Mouse (Mus musculus) heart, postnatal 10 days (tissue): ENCODE measurements at regions not wholly inside any gene's neighbourhood (a gene's known extent, or its start where the extent isn't known, plus 50 kb on each side); places are given as distances from the start of the nearest gene placed in this dataset.

Experiments used
- DNase-seq, 2 experiments: peaks; one replicate each; pipeline ENCODE4 v3.0.0; 2021
- intact Hi-C: fragments of 180-260 bp; cut with DNase I; formaldehyde crosslinking; loops from one replicate; pipeline ENCODE4 v1.15.1; 2025

- intact Hi-C loops, result loop anchor here (2.0 to 5.0 kb wide), 4 partner anchors 51 to 242 kb away; no protein-coding TSS in a partner anchor
- peak; percentile 32 to 51 for DNase-seq
Observed at GRCm38 (mm10) chr10:99409744-99410143, 146.7 kb downstream of the Dusp6 start.

GRCm38 (mm10) chr10:99410754-99411153 lies 147.7 kb downstream of the Dusp6 start:
- intact Hi-C loops, result loop anchor here (2.0 to 5.0 kb wide), 3 partner anchors 50 to 243 kb away; no protein-coding TSS in a partner anchor
- peak; percentile 41 to 42 for DNase-seq

GRCm38 (mm10) chr10:99413455-99413854 lies 150.4 kb downstream of the Dusp6 start:
- no peak for DNase-seq
- intact Hi-C loops, result loop anchor here (5.0 kb wide), 2 partner anchors 159 to 246 kb away; no protein-coding TSS in a partner anchor

DNA sequence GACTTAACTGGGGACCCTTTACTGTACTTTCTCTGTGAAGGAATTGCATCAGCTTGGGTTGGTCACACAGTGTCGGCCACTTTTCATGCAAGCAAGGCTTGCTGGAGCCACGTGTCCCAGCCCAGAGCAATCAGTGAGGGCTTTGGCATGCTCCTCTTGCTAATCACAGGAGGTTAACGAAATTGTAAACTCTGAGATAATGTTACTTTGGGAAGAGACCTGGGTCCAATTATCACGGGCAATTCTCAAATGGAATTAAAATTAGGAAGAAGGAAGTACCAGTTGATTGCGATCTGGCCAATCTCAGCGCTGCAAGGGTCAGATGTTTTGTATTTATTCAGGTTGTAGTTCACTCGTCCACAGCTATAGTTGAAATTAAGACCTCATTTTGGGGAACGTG lies 153.2 kb downstream of the Dusp6 start:
- intact Hi-C loops, result no loop called here
- no peak for DNase-seq

DNA sequence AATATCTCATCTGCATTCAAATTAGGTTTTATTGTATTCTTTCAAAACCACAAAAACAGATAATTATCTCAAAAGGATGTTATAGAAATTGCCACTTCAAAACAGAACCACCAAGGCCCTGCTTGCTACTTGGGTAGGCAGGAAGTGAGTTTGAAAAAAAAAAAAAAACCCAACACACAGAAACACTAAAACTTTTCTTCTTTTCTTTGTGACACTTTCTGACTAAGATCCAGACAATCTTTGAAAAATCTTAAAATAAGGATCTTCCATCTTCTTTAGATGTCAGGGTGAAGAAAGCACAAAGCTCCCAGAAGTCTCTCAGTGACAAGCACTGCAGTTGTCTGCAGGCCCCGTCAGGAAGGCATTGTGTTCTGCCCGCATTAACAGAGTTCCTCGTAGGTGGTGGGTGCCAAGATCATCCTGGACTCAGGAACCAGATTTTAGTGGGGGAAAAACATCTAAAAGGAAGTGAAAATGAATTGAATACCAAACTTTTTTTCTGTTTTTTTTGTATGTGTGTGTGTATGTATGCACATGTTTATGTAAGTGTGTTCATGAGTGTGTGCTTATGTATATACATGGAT lies 154.0 kb downstream of the Dusp6 start:
- intact Hi-C loops, result no loop called here
- no peak for DNase-seq

DNA sequence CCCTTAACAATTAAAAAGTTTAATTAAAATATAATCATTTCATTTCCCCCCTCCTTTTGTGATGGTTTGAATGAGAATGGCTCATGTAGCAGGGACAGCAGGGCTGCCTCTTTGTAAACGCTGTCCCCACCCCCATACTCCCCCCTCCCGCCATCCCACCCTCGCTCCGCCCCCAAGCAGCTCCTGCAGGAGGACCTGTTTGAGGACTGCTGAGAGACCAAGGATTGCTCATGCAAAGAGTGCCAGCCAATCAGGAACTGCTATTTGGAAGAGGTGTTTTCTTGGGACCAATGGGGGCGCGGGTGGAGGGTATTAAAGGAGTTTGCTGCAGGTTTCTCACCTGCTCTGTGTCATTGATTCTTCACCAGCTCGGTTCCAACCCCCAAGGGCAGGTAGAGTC lies 154.6 kb downstream of the Dusp6 start:
- intact Hi-C loops, result no loop called here
- no peak for DNase-seq

DNA sequence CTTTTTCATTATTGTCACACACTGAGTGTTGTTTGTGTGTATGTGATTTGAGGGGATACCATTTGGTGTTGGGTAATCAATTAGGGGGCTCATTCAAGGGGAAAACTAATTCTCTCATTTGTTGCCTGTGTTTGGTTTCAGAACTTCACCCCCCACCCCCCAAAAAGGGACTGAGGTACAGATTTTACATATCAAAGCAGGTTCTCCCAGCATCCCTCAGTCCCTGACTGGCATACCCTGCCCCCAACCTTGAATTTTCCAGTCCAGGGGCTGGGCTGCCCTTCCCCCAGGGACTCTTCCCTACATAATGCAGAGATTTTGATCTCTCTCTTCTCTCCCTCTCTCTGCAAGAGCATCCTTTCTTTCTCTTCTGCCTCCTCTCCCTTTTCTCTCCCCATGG lies 155.5 kb downstream of the Dusp6 start:
- no peak for DNase-seq
- intact Hi-C loops, result no loop called here

- DNase-seq, result no peak
- intact Hi-C loops, result no loop called here
Observed at GRCm38 (mm10) chr10:99419532-99419931, 156.5 kb downstream of the Dusp6 start.

GRCm38 (mm10) chr10:99423406-99423805 lies 160.4 kb downstream of the Dusp6 start:
- intact Hi-C loops, result no loop called here
- DNase-seq, result no peak

GRCm38 (mm10) chr10:99425265-99425664 lies 162.2 kb downstream of the Dusp6 start:
- DNase-seq, result no peak
- intact Hi-C loops, result no loop called here

DNA sequence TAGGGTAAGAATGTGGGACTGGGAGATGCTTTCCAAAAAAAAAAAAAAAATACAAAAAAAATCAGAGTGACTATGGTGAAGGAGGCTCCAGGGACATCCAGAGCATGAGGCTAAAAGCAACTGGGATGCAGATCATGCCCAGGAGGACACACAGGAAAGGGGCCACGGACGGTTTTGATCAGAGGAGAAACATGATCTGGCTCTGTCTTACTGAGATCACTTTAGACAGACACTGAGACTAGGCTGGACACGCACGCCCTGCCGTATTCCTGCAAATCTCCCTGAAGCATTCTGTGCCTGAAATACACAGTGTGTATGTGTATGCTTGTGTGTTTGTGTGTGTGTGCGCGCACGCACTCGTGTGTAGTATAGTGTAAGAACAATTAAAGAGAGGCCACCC lies 167.1 kb downstream of the Dusp6 start:
- DNase-seq, result no peak
- intact Hi-C loops, result no loop called here

DNA sequence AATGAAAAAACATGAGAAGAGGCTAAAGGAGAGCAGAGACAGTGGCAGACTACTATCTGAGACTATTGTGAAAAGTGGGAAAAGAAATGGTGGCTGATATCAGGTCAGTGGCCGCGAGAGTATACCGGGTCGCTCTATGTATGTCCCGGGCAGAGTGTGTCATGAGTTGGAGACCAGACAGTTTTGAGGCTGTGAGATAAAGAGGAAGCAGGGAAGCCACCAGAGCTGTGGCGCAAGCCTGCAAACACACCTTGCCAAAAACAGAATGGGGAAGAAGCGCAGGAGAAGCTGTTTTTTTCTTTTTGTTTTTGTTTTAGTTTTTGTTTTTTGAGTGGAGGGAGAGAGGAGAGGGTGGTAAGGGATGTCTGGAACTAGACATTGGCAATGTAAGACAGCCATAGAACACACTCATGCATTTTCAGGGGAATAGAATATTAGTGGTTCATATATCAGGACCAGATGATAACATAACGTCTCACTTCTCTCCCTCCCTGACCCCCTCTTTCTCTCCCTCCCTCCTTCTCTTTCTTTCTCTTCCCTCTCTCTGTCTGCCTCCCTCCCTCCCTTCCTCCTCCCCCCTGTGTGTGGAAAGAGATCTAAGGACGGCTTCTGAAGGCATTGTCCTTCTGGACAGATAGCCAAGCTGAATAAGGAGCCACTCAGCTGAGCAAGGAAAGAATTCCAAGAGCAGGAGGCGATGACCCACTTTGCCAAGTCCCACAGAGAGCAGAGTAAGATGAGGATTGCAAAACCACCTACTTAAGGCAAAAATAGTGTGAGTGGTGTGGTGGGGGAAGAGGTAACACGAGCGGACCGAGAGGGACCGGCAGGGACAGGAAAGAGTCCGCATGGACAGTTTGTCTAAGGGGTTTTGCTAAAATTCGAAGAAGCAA lies 167.9 kb downstream of the Dusp6 start:
- no peak for DNase-seq
- intact Hi-C loops, result no loop called here

GRCm38 (mm10) chr10:99437060-99437459 lies 174.0 kb downstream of the Dusp6 start:
- DNase-seq, result no peak
- intact Hi-C loops, result no loop called here

GRCm38 (mm10) chr10:99440169-99440568 lies 177.1 kb downstream of the Dusp6 start:
- DNase-seq, result no peak
- intact Hi-C loops, result no loop called here

DNA sequence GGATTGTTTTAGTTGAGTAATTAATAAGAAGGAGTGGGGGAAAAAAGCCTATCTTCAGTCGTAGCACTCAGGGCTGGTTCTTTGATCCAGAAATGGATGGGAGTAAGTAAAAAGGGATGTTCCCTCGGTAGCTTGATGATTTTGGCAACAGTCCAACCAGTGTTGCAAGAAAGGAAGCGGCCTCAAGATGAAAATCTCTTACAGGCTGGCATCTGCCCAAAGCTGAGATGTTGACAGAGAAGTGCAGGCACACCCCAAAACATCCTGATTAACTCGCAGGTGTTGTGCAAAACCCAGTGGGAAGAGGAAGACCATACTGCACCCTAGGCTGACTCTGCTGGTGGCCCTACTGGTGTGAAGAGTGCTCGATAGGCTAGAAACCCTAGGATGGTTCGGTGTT lies 178.0 kb downstream of the Dusp6 start:
- intact Hi-C loops, result no loop called here
- peak; percentile 79 to 80 for DNase-seq

DNA sequence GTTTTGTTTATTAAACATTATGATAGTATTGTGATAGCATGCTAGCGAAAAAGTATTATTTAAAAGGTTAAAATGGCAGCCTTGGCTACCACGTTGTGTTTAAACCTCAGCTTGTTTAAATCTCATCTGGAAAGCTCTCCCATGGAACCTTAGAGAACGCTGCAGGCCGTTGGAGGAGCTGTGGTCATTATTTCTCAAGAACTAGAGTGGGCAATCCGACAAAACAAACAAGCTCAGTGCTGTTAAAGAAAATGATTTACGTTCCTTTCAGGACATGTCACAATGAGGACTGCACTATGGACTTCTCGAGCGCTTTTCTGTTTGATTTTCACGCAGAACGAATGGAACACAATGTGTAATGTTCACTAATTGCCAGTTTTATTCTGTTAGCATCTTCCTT lies 178.9 kb downstream of the Dusp6 start:
- DNase-seq, result no peak
- intact Hi-C loops, result no loop called here

DNA sequence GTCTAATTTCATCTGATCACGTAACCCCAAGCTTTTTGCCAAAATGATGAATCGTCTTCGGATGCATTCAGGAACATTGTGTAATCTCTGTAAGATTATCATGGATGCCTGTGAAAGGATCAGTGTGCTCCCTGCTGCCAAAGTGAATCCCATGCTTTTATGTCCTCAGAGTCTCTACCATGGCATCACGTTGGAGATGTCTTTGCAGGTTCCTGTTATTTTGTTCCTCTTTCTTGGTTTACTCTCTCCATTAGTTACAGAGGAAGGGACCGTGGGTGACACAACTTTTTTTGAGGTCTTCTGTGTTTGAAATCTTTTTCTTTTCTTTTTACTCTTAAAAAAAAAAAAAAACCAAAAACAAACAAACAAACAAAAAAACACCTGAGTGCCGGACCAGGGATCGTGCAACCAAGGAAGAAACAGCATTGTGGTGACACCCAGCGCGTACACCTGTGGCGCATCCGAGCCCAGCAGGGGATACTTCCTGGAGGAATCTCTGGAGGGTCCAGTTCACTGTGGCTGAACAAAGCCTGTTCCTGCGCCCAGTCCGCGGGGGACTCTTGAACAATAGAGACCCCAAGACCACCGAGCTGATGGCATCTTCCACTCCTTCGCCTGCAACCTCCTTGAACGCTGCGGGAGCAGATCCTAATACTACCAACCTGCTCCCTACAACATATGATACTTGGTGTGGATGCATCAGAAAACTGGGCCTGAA lies 180.6 kb downstream of the Dusp6 start:
- DNase-seq, result no peak
- intact Hi-C loops, result no loop called here

- intact Hi-C loops, result no loop called here
- no peak for DNase-seq
Observed at GRCm38 (mm10) chr10:99450714-99451625, 187.9 kb downstream of the Dusp6 start.

DNA sequence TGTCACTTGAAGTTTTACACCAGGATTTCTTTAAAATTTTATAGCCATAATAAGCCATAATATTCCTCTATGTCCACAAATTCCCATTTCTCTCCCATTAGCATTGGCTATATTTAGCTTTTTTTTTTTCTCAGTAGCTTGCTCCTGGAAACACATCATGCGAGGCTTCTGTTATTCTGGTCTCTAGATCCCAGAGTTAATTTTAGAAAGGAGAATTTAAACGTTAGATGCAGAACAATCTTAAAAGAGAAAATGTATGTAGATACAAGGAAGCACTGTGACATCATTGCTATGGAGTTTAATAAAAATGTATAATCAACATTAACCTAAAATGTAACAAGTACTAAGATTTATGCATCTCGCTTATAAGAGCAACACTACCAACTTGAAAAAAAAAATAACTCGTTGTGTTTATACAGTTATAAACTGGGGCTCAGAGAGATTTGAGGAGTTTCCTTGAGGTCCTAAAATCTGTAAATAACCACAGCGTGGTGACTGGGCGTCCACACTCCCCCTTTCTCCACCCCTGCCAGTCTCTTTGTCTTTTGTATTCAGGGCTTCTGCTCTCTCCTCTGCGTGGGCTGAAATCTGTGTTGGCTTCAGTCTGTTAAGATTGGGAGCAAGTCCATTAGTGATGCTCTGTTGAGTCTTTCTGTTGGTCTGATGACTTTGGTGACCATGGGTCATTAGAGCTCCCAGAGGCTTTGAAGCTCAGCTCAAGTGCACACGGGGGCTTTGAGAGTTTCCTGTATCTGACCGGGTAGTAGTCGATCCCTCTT lies 188.8 kb downstream of the Dusp6 start:
- no peak for DNase-seq
- intact Hi-C loops, result no loop called here

DNA sequence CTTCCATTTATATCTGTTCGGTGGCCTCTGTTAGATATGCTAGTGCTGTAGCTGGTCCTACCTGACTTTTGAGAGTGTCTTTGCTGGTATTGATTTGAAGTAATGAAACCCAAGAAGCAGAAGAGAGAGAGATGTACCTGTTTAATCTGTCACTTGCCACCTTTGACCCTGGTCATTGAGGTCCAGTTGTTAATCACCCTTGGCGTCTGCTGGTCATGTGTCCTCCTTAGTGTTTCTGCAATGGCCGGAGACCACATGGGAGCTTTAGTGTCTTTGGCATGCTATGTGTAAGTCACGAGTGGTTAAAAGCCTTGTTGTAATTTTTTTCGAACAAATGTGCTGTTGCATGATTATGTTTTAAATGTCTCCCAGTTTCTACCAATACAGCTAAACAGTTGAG lies 193.1 kb downstream of the Dusp6 start:
- no peak for DNase-seq
- intact Hi-C loops, result no loop called here
